Mouse (Mus musculus): ENCODE measurements around the gene Myo1d.

GRCm38 (mm10) chr11:80664261-80664660, 115.6 kb downstream of the Myo1d start:
- TF ChIP-seq CTCF (IDR thresholded peaks at IDR 0.05; ENCODE audit: control insufficient read depth, insufficient read depth, low read length) (no peak), POLR2A (IDR thresholded peaks at IDR 0.05; ENCODE audit: borderline replicate concordance, control insufficient read depth, low read depth, low read length) (no peak)
